Mouse (Mus musculus) stomach, postnatal 0 days (tissue): ENCODE data around the gene Tmsb10. TPM values are rescaled to one million over a fixed set of nuclear protein-coding genes. Genes with fewer than 3 reads are reported as not detected.
A peak's percentile ranks its signal among the peaks of the same experiment; 100 is the strongest.

Source experiments
- ATAC-seq: fragments of 200-750 bp; cut with Nextera tagmentation; 2 replicates; pipeline ENCODE4 v1.8.0; 2017; ENCODE audit not compliant: low FRiP score, low TSS enrichment
- DNase-seq: peaks from one replicate; pipeline ENCODE4 v3.0.0-alpha.2; 2016; ENCODE audit warnings: low spot score
- H3K27ac ChIP-seq: fragments of 300-500 bp; sonication (generic); replicated peaks from 2 replicates; pipeline ENCODE4 v1.5.1; 2014; ENCODE audit warnings: mild to moderate bottlenecking, control low read depth
- H3K27me3 ChIP-seq: fragments of 300-500 bp; sonication (generic); 2 replicates; pipeline ENCODE4 v1.6.1; 2014; ENCODE audit warnings: low read length; ENCODE audit not compliant: control insufficient read depth, insufficient read depth
- H3K36me3 ChIP-seq: fragments of 300-500 bp; sonication (generic); 2 replicates; pipeline ENCODE4 v1.6.1; 2014; ENCODE audit warnings: low read length, mixed read lengths; ENCODE audit not compliant: control insufficient read depth, insufficient read depth
- H3K4me1 ChIP-seq: fragments of 300-500 bp; sonication (generic); replicated peaks from 2 replicates; pipeline ENCODE4 v1.6.1; 2014; ENCODE audit warnings: antibody characterized with exemption; ENCODE audit not compliant: control insufficient read depth, insufficient read depth
- H3K4me2 ChIP-seq: fragments of 300-500 bp; sonication (generic); replicated peaks from 2 replicates; pipeline ENCODE4 v1.6.1; 2014; ENCODE audit warnings: low read depth, mild to moderate bottlenecking, control low read depth, moderate library complexity
- H3K4me3 ChIP-seq: fragments of 300-500 bp; sonication (generic); 2 replicates; pipeline ENCODE4 v1.5.1; 2014; ENCODE audit warnings: low read depth, low read length, control low read depth
- H3K9ac ChIP-seq: fragments of 300-500 bp; sonication (generic); 2 replicates; pipeline ENCODE4 v1.6.1; 2014; ENCODE audit warnings: mild to moderate bottlenecking, low read length, control low read depth, mixed read lengths
- H3K9me3 ChIP-seq: fragments of 300-500 bp; sonication (generic); 2 replicates; pipeline ENCODE4 v1.6.1; 2016; ENCODE audit warnings: low read length; ENCODE audit not compliant: control insufficient read depth
- CTCF ChIP-seq: IDR thresholded peaks from 2 replicates; pipeline ENCODE4 v1.5.1; 2016; ENCODE audit warnings: antibody characterized with exemption, low read depth, mild to moderate bottlenecking, moderate library complexity
- EP300 ChIP-seq: optimal IDR thresholded peaks from 2 replicates; pipeline ENCODE3; 2016; ENCODE audit warnings: antibody characterized with exemption
- WGBS: fragments of 180-500 bp; shearing (Covaris S2); extraction: QIAGEN DNeasy Blood & Tissue Kit; methylation state at CpG from one replicate; pipeline ENCODE4 v1.1.7; 2014; 5-methylcytosine and 5-hydroxymethylcytosine counted together
- polyA plus RNA-seq: library from polyadenylated mRNA; unstranded; fragments of >200 nt; fragmentation: Nextera tagmentation; extraction: Ambion mirVana; gene quantifications from 2 replicates; pipeline ENCODE4 v1.2.1, GENCODE M21; 2015

Gene Tmsb10
- polyA plus RNA-seq, 1 experiment from 2014 or later = 1,685 TPM

DNA sequence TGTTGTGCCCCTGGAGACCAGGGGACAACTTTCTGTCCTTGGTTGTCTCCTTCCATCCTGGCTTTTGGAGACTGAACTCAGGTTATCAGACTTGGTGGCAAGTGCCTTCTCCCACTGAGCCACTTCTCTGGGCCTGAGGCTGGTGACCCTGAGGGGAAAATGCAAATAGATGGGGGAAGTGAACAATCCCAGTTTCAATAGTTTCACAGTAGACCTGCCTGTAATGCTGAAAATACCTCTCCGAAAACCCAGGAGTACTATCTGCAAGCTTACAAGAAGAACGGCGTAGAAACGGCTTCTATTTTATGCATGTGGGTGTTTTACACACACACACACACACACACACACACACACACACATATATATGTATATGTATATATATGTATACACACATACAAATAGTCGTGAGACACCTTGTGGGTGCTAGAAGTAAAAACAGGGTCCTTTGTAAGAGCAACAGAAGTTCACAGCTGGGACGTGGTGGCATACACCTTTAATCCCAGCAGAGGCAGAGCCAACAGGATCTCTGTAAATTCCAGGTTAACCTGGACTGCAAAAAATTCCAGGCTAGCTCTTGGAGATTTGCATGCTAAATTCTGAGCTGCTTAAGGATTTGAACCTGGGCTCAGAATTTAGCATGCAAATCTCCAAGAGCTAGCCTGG, 44.3 kb downstream of the Tmsb10 start:
- WGBS = 78% methylated on average over 6 of the region's 6 CpGs
- no peaks in the 10 kb centered on the region for H3K27me3 ChIP-seq
- no peak overlapping the region for H3K9ac ChIP-seq
- no peak overlapping the region for H3K4me2 ChIP-seq
- no peak for DNase-seq
- no peak overlapping the region for H3K4me3 ChIP-seq
- H3K9me3 ChIP-seq = no peaks in the 10 kb centered on the region
- no peak overlapping the region for H3K27ac ChIP-seq
- no peaks in the 10 kb centered on the region for H3K36me3 ChIP-seq
- no peaks in the 10 kb centered on the region for H3K4me1 ChIP-seq
- ATAC-seq = no peak
- TF ChIP-seq EP300 (no peak), CTCF (peak; percentile 34; the same call in 1 of the 2 replicates)

- H3K4me3 ChIP-seq = no peak overlapping the region
Measured at GRCm38 (mm10) chr6:72911261-72911660, 47.3 kb downstream of the Tmsb10 start.

More at GRCm38 (mm10) chr6:72911261-72911660, 47.3 kb downstream of the Tmsb10 start:
- ATAC-seq (no peak), DNase-seq (no peak)
- Histone ChIP-seq H3K9me3 (no peaks in the 10 kb centered on the region), H3K27ac (no peak overlapping the region), H3K4me1 (no peaks in the 10 kb centered on the region), H3K36me3 (no peaks in the 10 kb centered on the region), H3K9ac (no peak overlapping the region), H3K4me2 (no peak overlapping the region), H3K27me3 (no peaks in the 10 kb centered on the region)
- TF ChIP-seq EP300 (no peak), CTCF (no peak)
- WGBS = 48% methylated on average over 4 of the region's 4 CpGs

Other genes with a start within 250 kb of the Tmsb10 start
- 11.1 and 12.2 TPM in 2 replicates for gene Tcf7l1, start 169.5 kb downstream of the Tmsb10 start, polyA plus RNA-seq
- gene Kcmf1, start 58.8 kb downstream of the Tmsb10 start, polyA plus RNA-seq = 48.9 and 49.5 TPM in 2 replicates